Mouse (Mus musculus) limb, embryonic 13.5 days (tissue): ENCODE results near the gene Rab4a. TPM values are rescaled to one million over a fixed set of nuclear protein-coding genes. Genes with fewer than 3 reads are reported as not detected.

Source experiments
- ATAC-seq: fragments of 200-750 bp; cut with Nextera tagmentation; 2 replicates; pipeline ENCODE4 v1.8.0; 2017; ENCODE audit warnings: low read depth, moderate number of reproducible peaks, moderate TSS enrichment; ENCODE audit not compliant: low FRiP score
- H3K27ac ChIP-seq: fragments of 300-500 bp; sonication (generic); 2 replicates; pipeline ENCODE4 v1.5.1; 2015; ENCODE audit warnings: inconsistent platforms, mild to moderate bottlenecking, moderate library complexity
- H3K27me3 ChIP-seq: fragments of 300-500 bp; sonication (generic); 2 replicates; pipeline ENCODE4 v1.6.1; 2015; ENCODE audit warnings: mild to moderate bottlenecking, inconsistent platforms
- H3K36me3 ChIP-seq: fragments of 300-500 bp; sonication (generic); 2 replicates; pipeline ENCODE4 v1.6.1; 2015; ENCODE audit warnings: inconsistent platforms, mild to moderate bottlenecking, moderate library complexity
- H3K4me1 ChIP-seq: fragments of 300-500 bp; sonication (generic); 2 replicates; pipeline ENCODE4 v1.6.1; 2015; ENCODE audit warnings: inconsistent platforms
- H3K4me2 ChIP-seq: fragments of 300-500 bp; sonication (generic); replicated peaks from 2 replicates; pipeline ENCODE4 v1.6.1; 2015; ENCODE audit warnings: inconsistent platforms, mild to moderate bottlenecking, moderate library complexity
- H3K4me3 ChIP-seq: fragments of 300-500 bp; sonication (generic); 2 replicates; pipeline ENCODE4 v1.5.1; 2015; ENCODE audit warnings: moderate library complexity, mild to moderate bottlenecking, inconsistent platforms
- H3K9ac ChIP-seq: fragments of 300-500 bp; sonication (generic); 2 replicates; pipeline ENCODE4 v1.6.1; 2015; ENCODE audit warnings: mild to moderate bottlenecking, inconsistent platforms
- H3K9me3 ChIP-seq: fragments of 300-500 bp; sonication (generic); 2 replicates; pipeline ENCODE4 v1.6.1; 2016; ENCODE audit warnings: inconsistent platforms
- WGBS: fragments of 180-500 bp; shearing (Covaris S2); methylation state at CpG from one replicate; pipeline ENCODE4 v1.1.7; 2015; 5-methylcytosine and 5-hydroxymethylcytosine counted together
- polyA plus RNA-seq: library from polyadenylated mRNA; unstranded; fragments of >200 nt; fragmentation: Nextera tagmentation; extraction: Ambion mirVana; gene quantifications from 2 replicates; pipeline ENCODE4 v1.2.1, GENCODE M21; 2015

The Rab4a gene
- polyA plus RNA-seq, 1 experiment from 2014 or later, result 47.5 TPM

DNA sequence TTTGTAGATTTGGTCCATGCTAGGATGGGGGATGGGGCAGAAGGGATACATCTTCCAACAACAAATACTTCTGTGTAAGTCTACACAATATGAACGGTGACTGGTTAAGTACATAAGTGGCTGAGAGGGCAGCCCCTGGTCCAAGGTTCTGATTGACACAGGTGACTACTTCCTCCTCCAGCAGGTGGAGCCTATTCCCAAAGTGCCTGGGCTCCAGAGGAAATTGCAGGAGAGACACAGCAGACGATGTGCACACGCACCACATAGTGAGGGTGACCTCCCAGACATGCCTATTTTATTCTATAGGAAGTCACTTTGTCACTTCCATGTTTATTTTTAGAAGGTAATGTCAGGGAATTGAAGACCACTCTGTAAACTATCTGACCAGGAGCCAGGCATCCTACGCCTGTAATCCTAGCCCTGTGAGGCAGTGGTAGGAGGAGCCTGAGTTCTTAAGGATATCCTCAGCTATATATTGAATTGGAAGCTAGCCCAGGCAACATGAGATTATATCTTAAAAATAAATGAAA, 75.1 kb downstream of the Rab4a start:
- Histone ChIP-seq H3K4me3 (no peak overlapping the region), H3K27ac (no peak overlapping the region), H3K4me2 (no peak overlapping the region), H3K9me3 (no peaks in the 10 kb centered on the region), H3K9ac (no peak overlapping the region), H3K4me1 (peaks cover 12% of the 10 kb centered on the region), H3K27me3 (peaks cover 26% of the 10 kb centered on the region), H3K36me3 (no peaks in the 10 kb centered on the region)
- WGBS, result 42% methylated on average over 4 of the region's 4 CpGs
- no peak for ATAC-seq

DNA sequence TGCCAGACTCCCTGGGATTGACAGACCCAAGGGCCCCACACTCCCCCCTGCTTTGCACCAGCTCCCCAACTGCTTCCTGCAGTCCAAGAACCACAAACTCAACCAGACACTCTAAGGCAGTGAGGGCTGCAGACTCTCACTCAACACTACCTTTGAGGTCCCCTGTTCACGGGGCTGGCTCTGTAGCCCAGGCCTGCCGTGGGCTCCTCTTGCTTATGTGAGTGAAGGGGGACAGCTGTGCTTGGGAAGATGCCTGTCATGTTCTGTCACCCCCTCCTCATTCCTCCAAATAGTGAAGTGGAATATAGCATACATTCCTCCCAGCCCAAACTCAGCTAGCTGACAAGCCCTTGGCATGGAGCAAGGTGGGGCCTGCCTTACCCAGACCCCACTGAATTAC, 76.6 kb downstream of the Rab4a start:
- no peak for ATAC-seq
- Histone ChIP-seq H3K4me2 (no peak overlapping the region), H3K27ac (no peak overlapping the region), H3K9ac (no peak overlapping the region), H3K27me3 (peaks cover 38% of the 10 kb centered on the region), H3K4me1 (peaks cover 12% of the 10 kb centered on the region), H3K9me3 (no peaks in the 10 kb centered on the region), H3K36me3 (no peaks in the 10 kb centered on the region), H3K4me3 (no peak overlapping the region)
- WGBS, result 65% methylated on average over 2 of the region's 2 CpGs

DNA sequence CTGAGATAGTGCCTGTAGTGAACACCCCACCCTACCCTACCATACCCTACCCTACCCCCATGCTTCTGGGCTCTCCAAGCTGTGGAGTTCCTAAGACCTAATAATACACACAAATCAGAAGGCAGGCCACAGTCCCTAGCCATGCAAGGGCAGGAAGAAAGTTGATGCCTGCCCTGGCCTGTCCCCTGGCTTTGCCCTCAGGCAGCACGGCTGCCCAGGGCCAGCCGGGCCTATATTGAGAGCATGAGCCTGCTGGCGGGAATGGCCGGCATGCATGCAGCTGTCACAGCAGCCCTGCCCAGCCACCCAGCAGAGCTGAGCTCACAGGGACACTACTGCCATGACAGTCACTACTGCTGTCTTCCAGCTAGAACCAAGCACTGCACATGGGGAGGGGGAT, 77.3 kb downstream of the Rab4a start:
- Histone ChIP-seq H3K4me3 (no peak overlapping the region), H3K9ac (no peak overlapping the region), H3K4me1 (peaks cover 12% of the 10 kb centered on the region), H3K27ac (no peak overlapping the region), H3K36me3 (no peaks in the 10 kb centered on the region), H3K9me3 (no peaks in the 10 kb centered on the region), H3K4me2 (no peak overlapping the region), H3K27me3 (peaks cover 38% of the 10 kb centered on the region)
- 61% methylated on average over 4 of the region's 4 CpGs for WGBS
- peak; percentile 68 for ATAC-seq

Other genes with a start within 250 kb of the Rab4a start
- gene Rhou, start 152.1 kb upstream of the Rab4a start, polyA plus RNA-seq, result 7.7 and 8.4 TPM in 2 replicates
- gene Ccsap, start 54.2 kb downstream of the Rab4a start, polyA plus RNA-seq, result 3.1 and 3.6 TPM in 2 replicates
- gene Acta1, start 88.8 kb downstream of the Rab4a start, polyA plus RNA-seq, result 396 and 411 TPM in 2 replicates
- 36.3 and 36.5 TPM in 2 replicates for gene Nup133, start 143.3 kb downstream of the Rab4a start, polyA plus RNA-seq
- 17.0 TPM in 2 replicates for gene Abcb10, start 177.1 kb downstream of the Rab4a start, polyA plus RNA-seq
- 36.4 and 38.7 TPM in 2 replicates for gene Taf5l, start 215.4 kb downstream of the Rab4a start, polyA plus RNA-seq
- gene Urb2, start 215.5 kb downstream of the Rab4a start, polyA plus RNA-seq, result 4.5 and 5.5 TPM in 2 replicates